Mouse (Mus musculus) lung, adult 2 months (tissue): Measurements from ENCODE around the gene Esyt2.

Experiments used
- CTCF ChIP-seq: fragments of 200-500 bp; IDR thresholded peaks from 2 replicates; pipeline ENCODE4 v1.5.1; 2011; ENCODE audit warnings: mild to moderate bottlenecking, low read length, control low read depth; ENCODE audit not compliant: insufficient read depth
- POLR2A ChIP-seq: fragments of 200-500 bp; IDR thresholded peaks from 2 replicates; pipeline ENCODE4 v1.6.1; 2011; ENCODE audit warnings: low read depth, mild to moderate bottlenecking, control low read depth, low read length, borderline replicate concordance; ENCODE audit errors: extremely low read depth

GRCm38 (mm10) chr12:116258321-116258720, 22.7 kb upstream of the Esyt2 start:
- TF ChIP-seq POLR2A (no peak), CTCF (no peak)
